Mouse (Mus musculus) bone marrow macrophage, adult 2 months (primary cell): Measurements from ENCODE around the gene Irs3.

Experiments used
- CTCF ChIP-seq: IDR thresholded peaks from 2 replicates; pipeline ENCODE4 v1.5.1; 2012; ENCODE audit warnings: low read depth, mild to moderate bottlenecking, low read length, moderate library complexity
- POLR2A ChIP-seq: IDR thresholded peaks from 2 replicates; pipeline ENCODE4 v1.6.1; 2012; ENCODE audit warnings: mild to moderate bottlenecking, low read depth, low read length, borderline replicate concordance

DNA sequence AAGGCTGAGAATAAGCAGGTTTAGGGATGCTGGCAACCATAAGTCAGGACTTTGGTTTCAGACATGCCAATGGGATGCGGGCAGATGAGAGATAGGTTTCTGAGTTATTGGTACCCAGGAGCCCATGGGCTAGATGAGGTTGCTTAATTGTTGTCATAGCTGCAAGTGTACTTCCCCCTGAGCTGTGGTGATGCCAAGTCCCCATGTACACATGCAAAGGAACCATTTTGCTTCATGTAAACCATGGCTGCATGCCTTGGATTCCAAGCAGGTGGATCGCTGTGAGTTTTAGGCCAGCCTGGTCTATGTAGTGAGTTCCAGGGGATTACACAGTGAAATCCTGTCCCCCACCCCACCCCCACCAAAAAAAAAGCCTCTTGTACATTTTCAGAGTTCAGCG is 40.1 kb upstream of the Irs3 start:
- TF ChIP-seq CTCF, result no peak
- TF ChIP-seq POLR2A, result no peak
